Mouse (Mus musculus) ES-E14 (cell line): ENCODE data around the gene Hs3st3a1. TPM values are rescaled to one million over a fixed set of nuclear protein-coding genes. Genes with fewer than 3 reads are reported as not detected.
A peak's percentile ranks its signal among the peaks of the same experiment; 100 is the strongest.

ENCODE experiments used
- DNase-seq: peaks from one replicate; pipeline ENCODE4 v3.0.0-alpha.2; 2013; ENCODE audit warnings: low read depth, low spot score
- H3K27ac ChIP-seq: 2 replicates; pipeline ENCODE4 v1.5.1; 2012; ENCODE audit warnings: low read depth, mild to moderate bottlenecking, low read length, moderate library complexity, mixed read lengths; ENCODE audit not compliant: poor library complexity, insufficient read depth, severe bottlenecking
- H3K36me3 ChIP-seq: 2 replicates; pipeline ENCODE4 v1.6.1; 2012; ENCODE audit warnings: mild to moderate bottlenecking, low read length, moderate library complexity, mixed read lengths; ENCODE audit not compliant: control insufficient read depth, poor library complexity, insufficient read depth, severe bottlenecking
- H3K4me1 ChIP-seq, 2 experiments: fragments of 150-350 bp in 1 of 2; sonication (generic) in 1 of 2; 2 replicates each; pipeline ENCODE4 v1.6.1; 2012; ENCODE audit warnings: low read length in 2 of 2, mild to moderate bottlenecking in 1 of 2, mixed read lengths in 1 of 2; ENCODE audit not compliant: control insufficient read depth in 2 of 2, insufficient read depth in 2 of 2, poor library complexity in 1 of 2
- H3K4me3 ChIP-seq, 2 experiments: fragments of 150-350 bp in 1 of 2; sonication (generic) in 1 of 2; 2 replicates each; pipeline ENCODE4 v1.5.1; 2012; ENCODE audit warnings: low read length in 2 of 2, low read depth in 1 of 2, mild to moderate bottlenecking in 1 of 2, mixed read lengths in 1 of 2; ENCODE audit not compliant: insufficient read depth in 1 of 2, poor library complexity in 1 of 2, severe bottlenecking in 1 of 2
- H3K9ac ChIP-seq: 2 replicates; pipeline ENCODE4 v1.6.1; 2012; ENCODE audit warnings: low read depth, mild to moderate bottlenecking, low read length, mixed read lengths; ENCODE audit not compliant: poor library complexity, insufficient read depth, severe bottlenecking
- H3K9me3 ChIP-seq: fragments of 150-350 bp; sonication (generic); 2 replicates; pipeline ENCODE4 v1.6.1; 2012; ENCODE audit warnings: low read depth, mild to moderate bottlenecking, low read length; ENCODE audit not compliant: control insufficient read depth, insufficient read depth
- CHD2 ChIP-seq: IDR thresholded peaks from 2 replicates; pipeline ENCODE4 v1.6.1; 2014; ENCODE audit warnings: mild to moderate bottlenecking, low read depth, low read length, inconsistent platforms
- HCFC1 ChIP-seq: IDR thresholded peaks from 2 replicates; pipeline ENCODE4 v1.6.1; 2012; ENCODE audit warnings: low read length, inconsistent platforms, borderline replicate concordance; ENCODE audit not compliant: insufficient read depth
- MAFK ChIP-seq: IDR thresholded peaks from 2 replicates; pipeline ENCODE4 v1.6.1; 2014; ENCODE audit warnings: mild to moderate bottlenecking, low read depth, low read length, inconsistent platforms; ENCODE audit not compliant: insufficient read depth
- ZC3H11A ChIP-seq: IDR thresholded peaks from 2 replicates; pipeline ENCODE4 v1.6.1; 2012; ENCODE audit warnings: low read depth, mild to moderate bottlenecking, inconsistent platforms, low read length, borderline replicate concordance
- ZNF384 ChIP-seq: IDR thresholded peaks from 2 replicates; pipeline ENCODE4 v1.6.1; 2012; ENCODE audit warnings: low read depth, low read length, inconsistent platforms
- in situ Hi-C, 2 experiments: fragments of 600-800 bp; cut with MboI; formaldehyde crosslinking; loops; one replicate each; pipeline ENCODE4 v1.15.1; 2025; ENCODE audit warnings: low sequenced_read_pairs in 2 of 2, inconsistent platforms in 1 of 2; ENCODE audit not compliant: unreplicated experiment in 2 of 2
- total RNA-seq: library from RNA; depleted of rRNA; stranded (reverse); fragments of 300-350 nt; gene quantifications from 2 replicates; pipeline ENCODE4 v1.2.3, GENCODE M21; 2012

The Hs3st3a1 gene
- total RNA-seq, 1 experiment: 0.22 TPM

DNA sequence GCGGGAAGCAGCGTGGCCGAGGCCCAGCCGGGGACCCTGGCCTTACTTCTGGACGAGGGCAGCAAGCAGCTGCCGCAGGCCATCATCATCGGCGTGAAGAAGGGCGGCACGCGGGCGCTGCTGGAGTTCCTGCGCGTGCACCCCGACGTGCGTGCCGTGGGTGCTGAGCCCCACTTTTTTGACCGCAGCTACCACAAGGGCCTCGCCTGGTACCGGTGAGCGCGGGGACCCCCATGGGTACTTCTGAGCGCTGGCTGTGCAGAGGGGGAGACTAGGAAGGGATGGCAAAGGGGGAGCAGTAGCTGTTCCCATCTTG is 1.2 kb downstream of the Hs3st3a1 start, which contains the start of gene F930015N05Rik:
F930015N05Rik (minus strand) TSS at position 242 of the 316 bp plus-strand sequence.
- no peak within 1 kb of the TSS for H3K27ac ChIP-seq
- H3K9me3 ChIP-seq: no peaks in the 10 kb centered on the region
- DNase-seq: no peak
- peak within 1 kb of the TSS; percentile 55 to 62 for H3K4me3 ChIP-seq
- TF ChIP-seq MAFK (no peak), HCFC1 (no peak), ZNF384 (no peak), ZC3H11A (no peak), CHD2 (no peak)
- H3K4me1 ChIP-seq: no peaks in the 10 kb centered on the region
- in situ Hi-C loops: loop anchor here in 1 of 2 experiments (25.0 kb wide), 1 partner anchor 524 kb away; the partner anchor contains the start of gene Hs3st3b1
- peak within 1 kb of the TSS; percentile 8; the same call in 1 of the 2 replicates for H3K9ac ChIP-seq
- H3K36me3 ChIP-seq: no peaks in the 10 kb centered on the region

DNA sequence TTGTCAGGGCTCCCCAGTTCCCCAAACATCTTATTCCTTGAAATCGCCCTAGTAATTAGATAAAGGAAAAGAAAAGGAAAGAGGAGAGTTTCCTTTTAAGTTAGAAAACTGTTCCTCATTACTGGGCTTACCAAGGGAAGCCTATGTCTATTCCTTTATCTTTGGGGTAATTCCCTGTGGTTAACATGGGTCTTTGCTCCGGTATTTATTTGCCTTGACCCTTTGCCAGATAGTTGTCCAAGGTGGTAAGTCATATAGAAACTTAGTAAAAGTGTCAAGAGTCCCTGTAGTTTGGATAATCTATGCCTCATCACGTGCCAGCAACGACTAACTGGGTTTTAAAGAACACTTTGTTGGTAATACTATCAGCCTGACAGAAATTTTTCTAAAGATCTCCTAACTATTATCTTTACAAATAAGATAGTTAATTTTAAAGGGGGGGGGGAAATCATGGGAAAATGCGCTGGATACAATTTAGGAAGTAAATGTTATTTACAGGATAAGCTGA is 1.7 kb downstream of the Hs3st3a1 start:
- no peaks in the 10 kb centered on the region for H3K4me1 ChIP-seq
- in situ Hi-C loops: loop anchor here in 1 of 2 experiments (25.0 kb wide), 1 partner anchor 525 kb away; the partner anchor contains the start of gene Hs3st3b1
- H3K36me3 ChIP-seq: no peaks in the 10 kb centered on the region
- no peak for TF ChIP-seq MAFK
- TF ChIP-seq ZNF384: no peak
- no peak for TF ChIP-seq CHD2
- TF ChIP-seq HCFC1: no peak
- no peak for TF ChIP-seq ZC3H11A
- H3K27ac ChIP-seq: no peak overlapping the region
- H3K9ac ChIP-seq: no peak overlapping the region
- peak overlapping the region in 1 of 2 experiments; percentile 62; a peak in 3 of 4 replicates for H3K4me3 ChIP-seq
- H3K9me3 ChIP-seq: no peaks in the 10 kb centered on the region
- DNase-seq: no peak

DNA sequence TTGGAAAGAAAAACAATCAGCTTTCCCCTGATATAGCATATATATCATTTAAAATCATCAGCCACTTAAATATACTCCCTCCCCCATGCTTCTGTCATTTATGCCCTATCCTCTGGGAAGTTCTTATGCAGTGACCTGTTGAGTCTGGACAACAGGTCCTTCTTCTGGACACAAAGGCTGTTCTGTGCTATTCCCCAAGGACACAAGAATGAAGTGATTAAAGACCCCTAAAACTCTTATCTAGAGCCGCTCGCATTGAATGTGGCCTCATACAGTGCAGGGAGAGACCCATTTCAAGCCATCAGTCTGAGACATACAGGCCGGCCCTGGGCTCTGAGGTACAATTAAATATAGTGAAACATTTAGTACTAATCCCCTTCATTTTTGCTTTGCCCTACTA is 2.6 kb downstream of the Hs3st3a1 start:
- Histone ChIP-seq H3K9me3 (no peaks in the 10 kb centered on the region), H3K27ac (no peak overlapping the region), H3K4me1 (no peaks in the 10 kb centered on the region), H3K4me3 (no peak overlapping the region), H3K36me3 (no peaks in the 10 kb centered on the region), H3K9ac (no peak overlapping the region)
- no peak for TF ChIP-seq ZC3H11A
- no peak for TF ChIP-seq MAFK
- no peak for TF ChIP-seq HCFC1
- TF ChIP-seq ZNF384: no peak
- TF ChIP-seq CHD2: no peak
- in situ Hi-C loops: loop anchor here in 1 of 2 experiments (25.0 kb wide), 1 partner anchor 525 kb away; the partner anchor contains the start of gene Hs3st3b1
- DNase-seq: no peak

DNA sequence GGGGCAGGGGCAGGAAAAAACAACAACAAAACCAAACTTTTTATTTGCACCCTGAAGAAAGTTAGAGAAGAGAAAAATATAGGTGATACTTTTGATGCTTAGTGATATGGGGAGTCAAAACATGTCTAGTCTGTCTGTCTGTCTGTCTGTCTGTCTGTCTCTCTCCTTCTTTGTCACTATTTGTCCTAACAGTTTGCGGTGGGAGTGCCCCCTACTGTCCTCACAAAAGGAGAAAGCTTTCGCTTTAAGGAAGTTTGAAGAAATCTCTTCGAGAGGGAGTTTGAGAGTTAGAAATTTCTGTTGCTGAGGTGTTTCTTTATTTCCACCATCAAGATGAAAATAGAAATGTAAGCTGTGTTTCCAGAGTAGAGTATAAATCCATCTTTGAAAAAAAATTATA is 3.8 kb downstream of the Hs3st3a1 start:
- H3K36me3 ChIP-seq: no peaks in the 10 kb centered on the region
- TF ChIP-seq MAFK (no peak), ZNF384 (no peak), ZC3H11A (no peak), CHD2 (no peak), HCFC1 (no peak)
- no peak overlapping the region for H3K9ac ChIP-seq
- DNase-seq: no peak
- no peaks in the 10 kb centered on the region for H3K9me3 ChIP-seq
- in situ Hi-C loops: loop anchor here in 1 of 2 experiments (25.0 kb wide), 1 partner anchor 527 kb away; the partner anchor contains the start of gene Hs3st3b1
- H3K4me1 ChIP-seq: no peaks in the 10 kb centered on the region
- H3K4me3 ChIP-seq: no peak overlapping the region
- H3K27ac ChIP-seq: no peak overlapping the region

DNA sequence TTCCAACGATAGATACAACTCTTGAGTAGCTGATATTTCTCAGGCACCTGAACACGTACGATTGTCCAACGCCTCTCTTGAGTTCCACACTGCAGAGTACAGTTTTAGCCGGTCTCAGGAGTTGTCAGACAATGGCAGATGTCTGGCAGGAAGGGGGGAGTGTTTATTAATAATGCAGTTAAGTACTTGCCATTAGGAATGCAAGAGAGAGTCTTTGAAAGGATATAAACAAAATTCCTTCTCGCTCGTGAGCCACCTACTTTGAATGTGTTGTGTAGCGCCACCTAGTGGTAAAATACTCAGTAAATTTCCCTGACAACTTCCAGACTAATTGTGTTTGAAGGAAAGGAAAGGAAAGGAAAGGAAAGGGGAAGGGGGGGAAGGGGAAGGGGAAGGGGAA is 7.0 kb downstream of the Hs3st3a1 start:
- peak; percentile 52 for DNase-seq
- in situ Hi-C loops: loop anchor here in 1 of 2 experiments (25.0 kb wide), 1 partner anchor 530 kb away; the partner anchor contains the start of gene Hs3st3b1
- Histone ChIP-seq H3K36me3 (no peaks in the 10 kb centered on the region), H3K4me3 (no peak overlapping the region), H3K9ac (no peak overlapping the region), H3K27ac (no peak overlapping the region), H3K4me1 (no peaks in the 10 kb centered on the region), H3K9me3 (no peaks in the 10 kb centered on the region)
- TF ChIP-seq CHD2 (no peak), ZC3H11A (peak; percentile 20; the same call in 1 of the 2 replicates)
